Mouse (Mus musculus): ENCODE measurements around the gene Dcbld1. TPM values are rescaled to one million over a fixed set of nuclear protein-coding genes. Genes with fewer than 3 reads are reported as not detected.
"Not testable (repeated sequence)": the region's sequence is repeated elsewhere in the genome, so short reads cannot be mapped to it uniquely, and the experiment has no call there.

Gene Dcbld1
- total and polyA plus RNA-seq, 3 experiments, result 2.7 to 4.9 (median 4.2) TPM

GRCm38 (mm10) chr10:52271385-52271784, 38.0 kb downstream of the Dcbld1 start:
- intact Hi-C loops (cut with DNase I), result loop anchor here (5.0 kb wide), 1 partner anchor 116 kb away; the partner anchor contains the start of gene Nepn
- Histone ChIP-seq H3K4me1 (ENCODE audit: control insufficient read depth, insufficient read depth, low read length) (peaks cover 14% of the 10 kb centered on the region), H3K79me2 (replicated peaks; ENCODE audit: control insufficient read depth, insufficient read depth, low read length) (no peaks in the 10 kb centered on the region), H3K27me3 (ENCODE audit: control insufficient read depth, insufficient read depth, low read length) (no peaks in the 10 kb centered on the region), H3K9ac (ENCODE audit: low read depth, low read length) (no peak overlapping the region), H3K27ac (no peak overlapping the region), H3K4me3 (no peak overlapping the region), H3K36me3 (ENCODE audit: control insufficient read depth, insufficient read depth, low read length) (peaks cover 8% of the 10 kb centered on the region; the same call in 1 of the 2 replicates)
- no peak for DNase-seq
- no peak for TF ChIP-seq POLR2A (IDR thresholded peaks at IDR 0.05; ENCODE audit: insufficient read depth, low read depth, low read length)
- no peak for TF ChIP-seq EP300 (IDR thresholded peaks at IDR 0.05; ENCODE audit: insufficient read depth, low read depth, low read length)
- TF ChIP-seq CTCF (IDR thresholded peaks at IDR 0.05), result no peak
- WGBS, result 63% methylated on average over 5 of the region's 5 CpGs

- Histone ChIP-seq H3K36me3 (ENCODE audit: control insufficient read depth, insufficient read depth, low read length) (peaks cover 9% of the 10 kb centered on the region; the same call in 1 of the 2 replicates), H3K79me2 (replicated peaks; ENCODE audit: control insufficient read depth, insufficient read depth, low read length) (no peaks in the 10 kb centered on the region), H3K27me3 (ENCODE audit: control insufficient read depth, insufficient read depth, low read length) (no peaks in the 10 kb centered on the region), H3K9ac (ENCODE audit: low read depth, low read length) (no peak overlapping the region), H3K27ac (no peak overlapping the region), H3K4me3 (no peak overlapping the region), H3K4me1 (ENCODE audit: control insufficient read depth, insufficient read depth, low read length) (peaks cover 14% of the 10 kb centered on the region)
- no peak for DNase-seq
- intact Hi-C loops (cut with DNase I), result loop anchor here (2.0 to 5.0 kb wide), 2 partner anchors 38 to 114 kb away; partner anchors contain the start of gene Nepn
- 47% methylated on average over 2 of the region's 2 CpGs for WGBS
- TF ChIP-seq CTCF (IDR thresholded peaks at IDR 0.05), result no peak
- TF ChIP-seq EP300 (IDR thresholded peaks at IDR 0.05; ENCODE audit: insufficient read depth, low read depth, low read length), result no peak
- no peak for TF ChIP-seq POLR2A (IDR thresholded peaks at IDR 0.05; ENCODE audit: insufficient read depth, low read depth, low read length)
These were observed 39.6 kb downstream of the Dcbld1 start for GRCm38 (mm10) chr10:52273012-52273411.

- intact Hi-C loops (cut with DNase I), result loop anchor here (5.0 kb wide), 1 partner anchor 113 kb away; the partner anchor contains the start of gene Nepn
- DNase-seq, result no peak
- peak overlapping the region; percentile 57 for H3K27ac ChIP-seq
- peaks cover 12% of the 10 kb centered on the region; the same call in 1 of the 2 replicates for H3K36me3 ChIP-seq (ENCODE audit: control insufficient read depth, insufficient read depth, low read length)
- WGBS, result 45% methylated on average over 8 of the region's 8 CpGs
- no peaks in the 10 kb centered on the region for H3K79me2 ChIP-seq (replicated peaks; ENCODE audit: control insufficient read depth, insufficient read depth, low read length)
- H3K4me3 ChIP-seq, result no peak overlapping the region
- H3K9ac ChIP-seq (ENCODE audit: low read depth, low read length), result no peak overlapping the region
- H3K27me3 ChIP-seq (ENCODE audit: control insufficient read depth, insufficient read depth, low read length), result no peaks in the 10 kb centered on the region
- peaks cover 16% of the 10 kb centered on the region for H3K4me1 ChIP-seq (ENCODE audit: control insufficient read depth, insufficient read depth, low read length)
- TF ChIP-seq EP300 (IDR thresholded peaks at IDR 0.05; ENCODE audit: insufficient read depth, low read depth, low read length), result no peak
- TF ChIP-seq CTCF (IDR thresholded peaks at IDR 0.05), result peak; percentile 33
These were observed 40.8 kb downstream of the Dcbld1 start for GRCm38 (mm10) chr10:52274001-52274909.

- no peaks in the 10 kb centered on the region for H3K27me3 ChIP-seq (ENCODE audit: control insufficient read depth, insufficient read depth, low read length)
- TF ChIP-seq POLR2A (IDR thresholded peaks at IDR 0.05; ENCODE audit: insufficient read depth, low read depth, low read length) (no peak), CTCF (IDR thresholded peaks at IDR 0.05) (no peak), EP300 (IDR thresholded peaks at IDR 0.05; ENCODE audit: insufficient read depth, low read depth, low read length) (no peak)
- intact Hi-C loops (cut with DNase I), result loop anchor here (1.0 to 5.0 kb wide), 2 partner anchors 34 to 112 kb away; partner anchors contain the start of gene Nepn
- WGBS, result 31% methylated on average over 15 of the region's 15 CpGs
- no peaks in the 10 kb centered on the region for H3K79me2 ChIP-seq (replicated peaks; ENCODE audit: control insufficient read depth, insufficient read depth, low read length)
- H3K4me1 ChIP-seq (ENCODE audit: control insufficient read depth, insufficient read depth, low read length), result peaks cover 16% of the 10 kb centered on the region
- H3K9ac ChIP-seq (ENCODE audit: low read depth, low read length), result no peak overlapping the region; the same call in 1 of the 2 replicates
- DNase-seq, result peak in 1 of 2 experiments; percentile 28
- H3K36me3 ChIP-seq (ENCODE audit: control insufficient read depth, insufficient read depth, low read length), result peaks cover 12% of the 10 kb centered on the region; the same call in 1 of the 2 replicates
- H3K4me3 ChIP-seq, result no peak overlapping the region
- H3K27ac ChIP-seq, result peak overlapping the region; percentile 57
These were observed 41.6 kb downstream of the Dcbld1 start for GRCm38 (mm10) chr10:52274910-52275604.

GRCm38 (mm10) chr10:52276579-52276978, 43.2 kb downstream of the Dcbld1 start:
- 90% methylated on average over 3 of the region's 3 CpGs for WGBS
- no peak for DNase-seq
- Histone ChIP-seq H3K27ac (no peak overlapping the region), H3K9ac (ENCODE audit: low read depth, low read length) (no peak overlapping the region), H3K36me3 (ENCODE audit: control insufficient read depth, insufficient read depth, low read length) (peaks cover 12% of the 10 kb centered on the region; the same call in 1 of the 2 replicates), H3K27me3 (ENCODE audit: control insufficient read depth, insufficient read depth, low read length) (no peaks in the 10 kb centered on the region), H3K4me1 (ENCODE audit: control insufficient read depth, insufficient read depth, low read length) (peaks cover 16% of the 10 kb centered on the region), H3K79me2 (replicated peaks; ENCODE audit: control insufficient read depth, insufficient read depth, low read length) (no peaks in the 10 kb centered on the region), H3K4me3 (no peak overlapping the region)
- intact Hi-C loops (cut with DNase I), result no loop called here
- TF ChIP-seq CTCF (IDR thresholded peaks at IDR 0.05) (no peak), POLR2A (IDR thresholded peaks at IDR 0.05; ENCODE audit: insufficient read depth, low read depth, low read length) (no peak), EP300 (IDR thresholded peaks at IDR 0.05; ENCODE audit: insufficient read depth, low read depth, low read length) (no peak)

GRCm38 (mm10) chr10:52277564-52277963, 44.1 kb downstream of the Dcbld1 start:
- DNase-seq; intact Hi-C loops (cut with DNase I); H3K79me2 ChIP-seq (replicated peaks; ENCODE audit: control insufficient read depth, insufficient read depth, low read length); H3K4me3 ChIP-seq; H3K27me3 ChIP-seq (ENCODE audit: control insufficient read depth, insufficient read depth, low read length); H3K9ac ChIP-seq (ENCODE audit: low read depth, low read length); H3K27ac ChIP-seq: not testable (repeated sequence)
- H3K36me3 ChIP-seq (ENCODE audit: control insufficient read depth, insufficient read depth, low read length), result peaks cover 12% of the 10 kb centered on the region; the same call in 1 of the 2 replicates
- 89% methylated on average over 8 of the region's 8 CpGs for WGBS
- H3K4me1 ChIP-seq (ENCODE audit: control insufficient read depth, insufficient read depth, low read length), result peaks cover 16% of the 10 kb centered on the region

All from heart, adult 2 months (tissue).